Mouse (Mus musculus) lung, adult 18-20 months (tissue): ENCODE measurements around the gene Ccdc185.
A peak's percentile ranks its signal among the peaks of the same experiment; 100 is the strongest.

Experiments
- DNase-seq, 2 experiments: peaks; one replicate each; pipeline ENCODE4 v3.0.0; 2022; ENCODE audit warnings: mixed read lengths in 2 of 2

The Ccdc185 gene

GRCm38 (mm10) chr1:182749080-182749479 is at the start of gene Ccdc185:
Gene Ccdc185, minus strand, starts transcription at chr1:182749180.
- DNase-seq: no peak

DNA sequence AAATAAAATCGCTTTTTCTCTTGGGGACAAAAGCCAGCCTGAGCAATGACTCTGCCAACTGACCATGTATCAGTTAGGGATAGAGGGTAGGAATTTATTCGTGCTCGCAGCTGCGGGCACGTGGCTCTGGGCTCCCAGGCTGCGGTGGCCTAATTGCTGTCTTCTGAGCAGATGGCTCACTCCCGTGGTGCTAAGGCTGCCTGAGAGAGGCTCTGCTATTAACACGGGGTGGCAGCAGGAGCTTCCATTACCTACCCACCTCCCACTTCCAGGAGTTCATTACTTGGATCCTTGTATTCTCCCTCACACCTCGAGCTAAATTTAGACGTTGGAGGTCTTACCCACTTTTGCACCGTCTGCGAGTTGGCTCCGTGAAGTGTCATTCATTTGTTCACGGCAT is 48.1 kb upstream of the Ccdc185 start:
- DNase-seq: no peak

DNA sequence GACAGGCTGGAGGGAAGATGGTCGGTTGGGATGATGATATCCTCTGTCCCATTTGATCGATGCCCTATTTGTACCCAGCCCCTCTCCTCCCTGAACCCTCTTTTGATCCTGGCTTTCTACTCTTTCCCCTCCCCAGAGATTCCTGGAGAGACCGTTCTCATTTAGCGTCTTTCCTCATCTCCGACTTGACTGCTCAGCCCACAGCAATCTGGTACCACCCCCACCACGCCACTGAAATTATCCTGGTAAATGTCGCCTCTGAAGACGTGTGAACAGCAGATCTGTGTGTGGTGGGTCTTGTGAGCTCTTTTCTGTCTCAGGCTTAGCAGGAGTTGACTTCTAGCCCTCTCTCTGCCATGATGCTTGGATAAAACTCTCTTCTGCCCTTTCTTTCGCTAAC is 45.6 kb upstream of the Ccdc185 start:
- DNase-seq: no peak

DNA sequence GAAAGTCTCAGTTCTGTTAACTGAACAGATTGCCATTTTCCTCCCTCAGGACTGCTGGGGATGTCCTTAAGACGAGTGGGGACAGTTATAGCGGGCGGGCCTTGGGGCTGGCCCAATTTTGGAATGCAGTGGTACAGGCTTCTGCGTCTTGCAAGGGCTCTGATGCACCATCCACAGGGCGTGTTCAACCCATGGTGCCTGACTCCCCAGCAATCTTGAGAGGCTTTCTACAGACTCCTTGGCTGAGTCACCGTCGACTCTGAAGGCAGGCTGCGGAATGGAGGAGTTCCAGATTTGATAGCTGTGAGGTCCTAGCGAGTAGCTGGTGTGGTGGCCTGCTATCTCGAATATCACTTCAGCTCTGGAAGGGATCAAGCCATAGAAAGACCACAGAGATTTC is 45.2 kb upstream of the Ccdc185 start:
- DNase-seq: no peak

GRCm38 (mm10) chr1:182792521-182793071 is 43.6 kb upstream of the Ccdc185 start:
- peak; percentile 50 to 68 for DNase-seq

- no peak for DNase-seq
Measured at GRCm38 (mm10) chr1:182788896-182789295, 39.9 kb upstream of the Ccdc185 start.

DNA sequence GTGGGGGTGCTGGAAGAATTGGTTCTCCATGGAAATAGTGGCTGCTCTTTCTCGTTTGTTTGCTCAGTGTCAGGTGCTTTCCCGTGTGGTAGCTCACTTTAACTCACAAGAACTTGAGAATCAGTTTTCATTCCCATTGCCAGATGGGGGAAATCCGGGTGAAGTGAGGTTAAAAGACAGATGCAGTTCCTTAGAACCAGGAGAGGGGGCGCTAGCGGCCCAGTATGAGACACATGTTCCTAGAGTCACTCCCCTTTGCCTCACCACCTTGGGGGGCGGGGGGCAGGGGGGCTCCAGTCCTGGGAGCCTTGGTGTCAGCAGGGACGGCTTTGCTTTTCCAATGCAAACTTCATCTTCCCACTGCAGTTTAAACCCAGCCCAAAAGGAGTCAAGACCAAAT is 38.0 kb upstream of the Ccdc185 start:
- no peak for DNase-seq

- no peak for DNase-seq
Measured at GRCm38 (mm10) chr1:182785504-182785903, 36.5 kb upstream of the Ccdc185 start.

- DNase-seq: no peak
Measured at GRCm38 (mm10) chr1:182784784-182785183, 35.8 kb upstream of the Ccdc185 start.

DNA sequence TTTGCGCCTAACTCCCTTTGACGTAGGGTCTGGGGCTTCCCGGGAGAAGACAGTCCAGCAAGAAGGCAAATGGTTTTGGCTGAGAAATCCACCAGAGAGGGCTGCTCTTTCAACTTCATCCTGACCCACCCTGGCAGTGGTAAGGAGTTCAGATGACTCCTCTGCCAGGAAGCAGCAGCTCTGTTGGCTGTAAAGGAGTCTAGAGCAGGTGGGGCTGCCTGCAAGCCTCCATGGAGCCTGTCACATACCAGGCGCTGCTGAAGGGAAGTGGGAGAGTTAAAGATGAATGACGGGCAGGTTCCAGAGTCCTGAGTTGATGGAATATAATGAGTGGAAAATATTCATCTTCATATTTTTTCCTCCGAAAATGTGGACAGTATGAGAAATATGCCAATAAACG is 34.8 kb upstream of the Ccdc185 start:
- DNase-seq: no peak

- DNase-seq: no peak
Measured at GRCm38 (mm10) chr1:182779024-182779520, 30.1 kb upstream of the Ccdc185 start.

DNA sequence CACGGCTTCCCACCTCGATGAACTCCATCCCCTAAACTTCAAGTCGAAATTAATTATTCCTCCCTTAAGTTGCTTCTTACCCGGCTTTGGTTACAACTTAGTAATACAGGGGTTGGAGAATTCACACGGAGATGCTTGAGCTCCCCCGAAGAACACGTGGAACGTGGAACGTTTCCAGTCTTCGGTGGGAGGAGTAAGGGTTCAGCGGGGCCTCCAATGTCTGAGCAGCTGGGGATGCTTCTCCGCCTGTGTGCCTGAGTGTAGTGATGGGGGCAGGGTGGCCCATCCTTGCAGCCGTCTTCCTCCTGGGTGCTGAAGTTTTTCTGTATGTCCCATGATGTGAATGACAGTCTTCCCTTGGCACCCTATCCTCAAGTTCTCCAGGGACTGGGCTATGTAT is 29.2 kb upstream of the Ccdc185 start:
- DNase-seq: no peak

- no peak for DNase-seq
Measured at GRCm38 (mm10) chr1:182776749-182777410, 27.9 kb upstream of the Ccdc185 start.

- no peak for DNase-seq
Measured at GRCm38 (mm10) chr1:182775576-182775975, 26.6 kb upstream of the Ccdc185 start.

GRCm38 (mm10) chr1:182764541-182765281 is 15.7 kb upstream of the Ccdc185 start:
- DNase-seq: no peak

GRCm38 (mm10) chr1:182763716-182764461 is 14.9 kb upstream of the Ccdc185 start, which contains the start of gene Susd4:
Gene Susd4, plus strand, starts transcription at chr1:182763860.
- peak; percentile 53 to 61 for DNase-seq

- no peak for DNase-seq
Measured at GRCm38 (mm10) chr1:182763191-182763715, 14.3 kb upstream of the Ccdc185 start.

DNA sequence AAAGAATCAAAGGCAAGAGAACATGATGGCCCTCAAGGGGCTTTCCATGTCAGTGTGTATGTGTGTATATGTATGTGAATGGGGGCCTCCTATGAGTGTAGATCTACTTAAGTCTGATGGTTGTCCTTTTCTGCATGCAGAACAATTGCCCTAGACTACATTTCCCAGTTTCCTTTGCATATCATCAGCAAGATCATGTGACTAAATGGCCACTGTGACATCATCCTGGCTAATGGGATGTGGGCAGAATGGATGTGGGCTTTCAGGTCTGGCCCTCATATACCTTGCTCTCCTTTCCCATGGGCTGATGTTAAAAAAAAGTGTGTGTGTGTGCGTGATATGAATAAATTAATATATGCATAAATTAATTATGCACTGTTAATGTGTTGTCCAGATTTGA is 9.8 kb upstream of the Ccdc185 start:
- no peak for DNase-seq

DNA sequence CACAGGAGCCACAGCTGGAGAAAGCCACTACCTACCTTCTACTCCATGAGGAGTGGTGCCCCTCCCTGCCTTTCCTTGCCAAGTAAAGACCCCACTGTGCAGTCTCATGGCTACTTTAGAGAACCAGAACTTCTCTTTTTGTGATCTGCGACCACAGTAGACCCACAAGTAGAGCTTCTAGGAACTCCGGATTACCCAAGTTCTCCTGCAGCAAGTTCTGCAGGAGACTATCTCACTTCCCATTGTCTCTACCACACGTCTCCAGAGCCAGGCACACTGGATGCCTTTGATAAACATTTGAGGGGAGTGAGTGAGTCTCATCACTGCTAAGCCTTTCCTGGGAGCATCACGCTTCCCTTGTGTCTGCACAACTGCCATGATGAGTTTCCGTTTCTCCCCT is 5.9 kb upstream of the Ccdc185 start:
- DNase-seq: no peak

DNA sequence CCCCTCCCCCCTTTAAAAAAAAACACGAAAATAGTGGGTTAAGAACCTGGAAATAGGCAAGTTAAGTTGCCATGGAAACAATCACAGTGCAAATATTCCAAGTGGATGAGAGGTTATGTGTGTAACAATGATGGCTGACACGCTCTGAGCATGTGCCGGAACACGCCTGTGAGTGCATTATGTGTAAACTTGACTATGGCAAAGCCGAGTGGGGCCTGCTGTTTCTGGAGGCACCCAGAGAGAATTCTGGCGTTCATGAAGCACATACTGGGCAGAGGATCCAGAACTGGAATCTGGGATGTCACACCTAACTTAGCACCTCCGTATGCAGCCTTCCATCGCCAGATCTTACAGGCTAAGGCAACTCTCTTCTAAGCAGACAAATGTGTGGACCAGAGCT is 4.7 kb upstream of the Ccdc185 start:
- no peak for DNase-seq

GRCm38 (mm10) chr1:182751301-182751700 is 2.3 kb upstream of the Ccdc185 start:
- DNase-seq: no peak

DNA sequence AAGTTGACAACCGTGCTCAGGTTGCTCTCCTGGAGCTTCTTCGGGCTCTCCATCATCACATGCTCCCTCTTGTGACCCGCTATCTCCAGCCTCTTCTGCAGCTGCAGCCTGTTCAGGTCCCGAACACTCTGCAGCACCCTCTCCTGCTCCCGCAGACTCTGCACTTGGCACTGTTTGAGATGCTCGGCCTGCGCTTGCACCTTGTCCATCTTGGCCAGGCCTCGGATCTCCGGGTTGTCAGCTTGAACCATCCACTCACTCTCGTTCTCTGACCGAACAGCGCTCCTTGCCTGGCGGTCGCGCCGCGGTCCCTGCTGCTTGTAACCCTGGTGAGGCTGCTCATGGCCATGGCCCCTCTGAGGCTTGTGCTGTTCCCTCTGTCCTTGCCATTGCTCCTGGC is 1.1 kb downstream of the Ccdc185 start:
- no peak for DNase-seq

DNA sequence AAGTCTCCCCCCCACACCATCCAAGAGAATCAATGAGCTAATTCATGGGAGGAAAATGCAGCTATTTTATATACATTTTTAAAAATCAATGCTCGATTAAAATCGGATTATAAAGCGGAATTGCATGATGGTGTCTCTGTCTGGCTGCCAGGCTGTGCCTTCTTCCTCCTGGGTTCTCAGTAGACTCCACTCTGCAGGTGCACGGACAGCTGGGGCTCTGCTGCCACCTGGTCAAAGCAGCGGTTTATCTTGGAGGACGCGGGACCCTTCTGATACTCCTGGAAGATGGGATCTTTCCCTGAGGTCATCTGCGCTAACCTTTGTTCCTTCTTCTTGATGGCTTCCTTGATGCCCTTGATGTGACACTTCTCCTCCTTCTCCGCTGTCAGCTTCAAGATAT is 1.9 kb downstream of the Ccdc185 start:
- no peak for DNase-seq
